In the genomic region with DNA sequence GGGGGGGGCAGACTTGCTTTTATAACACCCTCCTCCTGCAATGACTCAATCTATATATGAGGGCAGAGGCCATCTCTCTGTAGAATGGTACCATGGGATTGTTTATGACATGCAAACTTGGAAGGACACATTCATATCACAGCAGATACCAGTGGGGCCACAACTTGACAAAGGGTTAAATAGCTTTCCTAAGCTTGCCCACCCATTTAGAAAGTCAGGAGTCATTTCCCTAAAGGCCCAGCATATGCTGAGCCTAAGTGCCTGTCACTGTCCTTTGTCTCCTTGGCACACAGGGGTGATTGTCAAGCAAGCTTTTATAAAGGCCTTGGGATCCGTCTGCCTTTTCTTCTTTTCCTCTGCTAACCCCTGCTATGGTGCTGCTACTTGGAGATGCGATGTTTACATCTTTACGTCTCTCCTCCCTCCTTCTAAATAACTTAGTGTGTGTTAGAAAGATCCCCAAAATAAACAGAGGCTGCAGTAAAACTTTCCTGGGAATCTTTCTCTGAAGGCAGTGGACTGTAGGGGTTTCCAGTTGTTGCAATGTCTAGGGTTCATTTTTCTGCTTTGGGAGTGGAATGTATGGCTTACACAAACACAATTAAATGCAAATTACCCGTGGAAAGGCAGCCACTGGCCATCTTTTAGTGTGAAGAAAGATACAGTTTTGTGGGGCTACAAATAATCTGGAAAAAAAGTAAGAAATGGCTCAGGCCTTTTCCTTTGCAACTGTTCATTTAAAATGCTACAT, we compare ENCODE assay signal across 12 mouse cellular contexts.
DNase-seq lines count a peak whose midpoint lies in the region; ATAC-seq and TF ChIP-seq lines count a peak whose summit lies in the region.
"Had no signal": no experiment of that assay in that cellular context is flagged by ENCODE, and none has a peak within 500 bp of the region (broad histone marks: within the 10 kb centered on the region; RNA-seq: fewer than 3 reads in every experiment).

No protein-coding gene starts in this region.

- no peak for TF ChIP-seq CTCF in stomach, postnatal 0 days (IDR thresholded peaks at IDR 0.05; ENCODE audit: low read depth)

- H3K9ac ChIP-seq in heart, embryonic 12.5 days = no peak overlapping the region
- H3K9ac ChIP-seq in stomach, embryonic 16.5 days (ENCODE audit: low read length) = no peak overlapping the region
- no peak overlapping the region for H3K9ac ChIP-seq in stomach, postnatal 0 days (ENCODE audit: low read length)
- no peak overlapping the region for H3K9ac ChIP-seq in limb, embryonic 12.5 days (replicated peaks)
- H3K9ac ChIP-seq: limb, embryonic 15.5 days; stomach, embryonic 15.5 days had no signal

- H3K27ac ChIP-seq in heart, embryonic 10.5 days = peak overlapping the region; percentile 30
- no peak overlapping the region for H3K27ac ChIP-seq in heart, embryonic 12.5 days (ENCODE audit: poor library complexity, severe bottlenecking)
- H3K27ac ChIP-seq in stomach, embryonic 16.5 days (ENCODE audit: low read length) = 0 out of 2 replicates have a peak overlapping the region, but pooled peaks have one; percentile 40
- H3K27ac ChIP-seq in stomach, postnatal 0 days (replicated peaks) = no peak overlapping the region
- H3K27ac ChIP-seq in limb, embryonic 12.5 days = 0 out of 2 replicates have a peak overlapping the region, but pooled peaks have one; percentile 3
- H3K27ac ChIP-seq: limb, embryonic 15.5 days had no signal

- H3K4me3 ChIP-seq in heart, embryonic 10.5 days = no peak overlapping the region
- H3K4me3 ChIP-seq in heart, embryonic 12.5 days = no peak overlapping the region
- no peak overlapping the region for H3K4me3 ChIP-seq in stomach, embryonic 16.5 days (replicated peaks; ENCODE audit: low read length)
- no peak overlapping the region for H3K4me3 ChIP-seq in stomach, postnatal 0 days (ENCODE audit: low read depth, low read length)
- H3K4me3 ChIP-seq in limb, embryonic 12.5 days (replicated peaks) = no peak overlapping the region
- H3K4me3 ChIP-seq: limb, embryonic 15.5 days; stomach, embryonic 15.5 days had no signal

- no peak overlapping the region for H3K4me2 ChIP-seq in heart, embryonic 12.5 days
- no peak overlapping the region for H3K4me2 ChIP-seq in stomach, embryonic 16.5 days (ENCODE audit: low read depth, low read length)
- H3K4me2 ChIP-seq in stomach, postnatal 0 days (replicated peaks; ENCODE audit: low read depth) = no peak overlapping the region
- no peak overlapping the region for H3K4me2 ChIP-seq in limb, embryonic 12.5 days
- H3K4me2 ChIP-seq: limb, embryonic 15.5 days; stomach, embryonic 15.5 days had no signal

- H3K9me3 ChIP-seq in heart, embryonic 10.5 days = no peaks in the 10 kb centered on the region
- no peaks in the 10 kb centered on the region for H3K9me3 ChIP-seq in heart, embryonic 12.5 days (replicated peaks)
- H3K9me3 ChIP-seq in stomach, embryonic 16.5 days (replicated peaks; ENCODE audit: control insufficient read depth, low read length) = no peaks in the 10 kb centered on the region
- no peaks in the 10 kb centered on the region for H3K9me3 ChIP-seq in stomach, postnatal 0 days (ENCODE audit: control insufficient read depth, low read length)
- H3K9me3 ChIP-seq in limb, embryonic 12.5 days = no peaks in the 10 kb centered on the region
- H3K9me3 ChIP-seq: limb, embryonic 15.5 days; stomach, embryonic 15.5 days had no signal

- WGBS in heart, embryonic 10.5 days = 49% methylated on average over 4 of the region's 4 CpGs
- 46% methylated on average over 4 of the region's 4 CpGs for WGBS in heart, embryonic 12.5 days
- 37% methylated on average over 4 of the region's 4 CpGs for WGBS in stomach, embryonic 16.5 days
- WGBS in stomach, postnatal 0 days = 30% methylated on average over 4 of the region's 4 CpGs
- 22% methylated on average over 4 of the region's 4 CpGs for WGBS in limb, embryonic 12.5 days

- H3K36me3 ChIP-seq in heart, embryonic 10.5 days = no peaks in the 10 kb centered on the region
- no peaks in the 10 kb centered on the region for H3K36me3 ChIP-seq in heart, embryonic 12.5 days
- H3K36me3 ChIP-seq in stomach, embryonic 16.5 days (ENCODE audit: control insufficient read depth, insufficient read depth, low read length) = no peaks in the 10 kb centered on the region
- H3K36me3 ChIP-seq in stomach, postnatal 0 days (ENCODE audit: control insufficient read depth, insufficient read depth, low read length) = no peaks in the 10 kb centered on the region
- no peaks in the 10 kb centered on the region for H3K36me3 ChIP-seq in limb, embryonic 12.5 days
- H3K36me3 ChIP-seq: limb, embryonic 15.5 days; stomach, embryonic 15.5 days had no signal

- no peak for DNase-seq in heart, embryonic 10.5 days (ENCODE audit: low spot score)
- no peak for DNase-seq in stomach, postnatal 0 days (ENCODE audit: low spot score)
- DNase-seq in layer of hippocampus, adult 8-10 months (ENCODE audit: low spot score in 2 of 2) = no peak
- DNase-seq in cerebellum, adult 18-20 months = no peak
- DNase-seq: cerebellum, postnatal 14 days had no signal

- no peaks in the 10 kb centered on the region for H3K27me3 ChIP-seq in heart, embryonic 10.5 days (ENCODE audit: insufficient read depth, poor library complexity, severe bottlenecking)
- no peaks in the 10 kb centered on the region for H3K27me3 ChIP-seq in heart, embryonic 12.5 days (replicated peaks)
- no peaks in the 10 kb centered on the region for H3K27me3 ChIP-seq in stomach, embryonic 16.5 days (ENCODE audit: control insufficient read depth, insufficient read depth, low read length)
- no peaks in the 10 kb centered on the region for H3K27me3 ChIP-seq in stomach, postnatal 0 days (ENCODE audit: control insufficient read depth, insufficient read depth, low read length)
- H3K27me3 ChIP-seq in limb, embryonic 12.5 days = no peaks in the 10 kb centered on the region
- H3K27me3 ChIP-seq: limb, embryonic 15.5 days; stomach, embryonic 15.5 days had no signal

- no peak for ATAC-seq in heart, embryonic 12.5 days (ENCODE audit: insufficient number of reproducible peaks, low FRiP score)
- ATAC-seq in stomach, embryonic 16.5 days (ENCODE audit: insufficient read depth, low FRiP score) = no peak
- ATAC-seq in stomach, postnatal 0 days (ENCODE audit: low FRiP score, low TSS enrichment) = no peak
- no peak for ATAC-seq in limb, embryonic 12.5 days (ENCODE audit: insufficient number of reproducible peaks, insufficient read depth, low FRiP score, low TSS enrichment, low read depth)
- ATAC-seq in erythroid progenitor cell, adult 5-6 weeks (replicated peaks; ENCODE audit: low FRiP score, poor library complexity, severe bottlenecking) = no peak
- ATAC-seq: activated CD4-positive, CD25-positive, alpha-beta regulatory T cell, adult 4 months had no signal

- peaks cover 26% of the 10 kb centered on the region for H3K4me1 ChIP-seq in heart, embryonic 10.5 days
- peaks cover 26% of the 10 kb centered on the region for H3K4me1 ChIP-seq in heart, embryonic 12.5 days (replicated peaks)
- H3K4me1 ChIP-seq in stomach, embryonic 16.5 days (ENCODE audit: control insufficient read depth, insufficient read depth, low read length) = peaks cover 23% of the 10 kb centered on the region; the same call in 1 of the 2 replicates
- H3K4me1 ChIP-seq in stomach, postnatal 0 days (replicated peaks; ENCODE audit: control insufficient read depth, insufficient read depth) = no peaks in the 10 kb centered on the region
- H3K4me1 ChIP-seq in limb, embryonic 12.5 days (replicated peaks) = peaks cover 30% of the 10 kb centered on the region

- TF ChIP-seq EP300 in stomach, postnatal 0 days (optimal IDR thresholded peaks at IDR 0.05) = no peak

Comparison
In these comparisons a context has a peak if more than half of its experiments do, and no peak if none do; other contexts are left out.
1. H3K27ac ChIP-seq: peak in heart, embryonic 10.5 days (single experiment), stomach, embryonic 16.5 days (single experiment) and limb, embryonic 12.5 days (single experiment); none in heart, embryonic 12.5 days (single experiment) and stomach, postnatal 0 days (single experiment).